Mouse (Mus musculus): ENCODE data around the gene Pdia4. TPM values are rescaled to one million over a fixed set of nuclear protein-coding genes. Genes with fewer than 3 reads are reported as not detected.
"Not testable (repeated sequence)": the region's sequence is repeated elsewhere in the genome, so short reads cannot be mapped to it uniquely, and the experiment has no call there.

Pdia4 gene
- polyA plus RNA-seq, 1 experiment from 2014 or later = 262 TPM

DNA sequence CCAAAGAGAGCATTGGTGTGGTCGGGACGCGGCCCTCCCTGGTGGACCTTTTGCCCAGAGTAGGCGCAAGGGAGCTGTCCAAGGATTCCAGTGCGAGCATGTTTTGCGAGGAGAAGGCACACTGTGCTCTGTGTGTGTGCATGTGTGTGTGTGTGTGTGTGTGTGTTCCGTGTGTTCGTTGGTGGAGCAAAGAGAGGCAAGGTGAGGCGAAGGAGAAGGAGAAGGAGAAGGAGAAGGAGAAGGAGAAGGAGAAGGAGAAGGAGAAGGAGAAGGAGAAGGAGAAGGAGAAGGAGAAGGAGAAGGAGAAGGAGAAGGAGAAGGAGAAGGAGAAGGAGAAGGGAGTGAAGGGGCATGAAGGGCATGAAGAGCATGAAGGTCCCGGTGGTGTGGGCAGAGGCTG is 50.5 kb downstream of the Pdia4 start:
- WGBS = 70% methylated on average over 9 of the region's 10 CpGs
- not testable (repeated sequence) for ATAC-seq (ENCODE audit: low read depth)

DNA sequence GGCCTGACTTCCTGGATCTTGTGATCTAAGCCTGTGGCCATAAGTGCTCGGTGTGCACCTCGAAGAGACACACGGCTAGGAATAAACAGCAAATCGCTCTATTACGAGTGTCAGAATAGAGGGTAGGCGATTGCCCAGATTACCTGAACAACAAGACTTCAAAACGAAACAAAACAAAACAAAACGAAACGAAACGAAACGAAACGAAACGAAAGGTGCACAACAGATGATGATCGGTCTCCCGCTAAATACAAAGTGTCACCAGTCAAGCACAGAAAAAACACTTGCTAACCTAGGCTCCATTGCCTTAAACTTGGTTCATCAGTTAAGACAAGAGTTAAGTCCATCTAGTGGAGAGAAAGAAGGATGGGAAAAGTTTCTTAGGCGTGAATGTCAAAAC is 53.8 kb downstream of the Pdia4 start:
- not testable (repeated sequence) for H3K9ac ChIP-seq (ENCODE audit: low read depth, low read length); ATAC-seq (ENCODE audit: low read depth); H3K36me3 ChIP-seq (ENCODE audit: control insufficient read depth, insufficient read depth, low read length); H3K4me3 ChIP-seq (ENCODE audit: low read depth, low read length); H3K9me3 ChIP-seq (ENCODE audit: control insufficient read depth, low read length); H3K27ac ChIP-seq (replicated peaks; ENCODE audit: low read depth, low read length); H3K4me2 ChIP-seq (ENCODE audit: low read depth, low read length); H3K27me3 ChIP-seq (replicated peaks; ENCODE audit: control insufficient read depth, insufficient read depth, low read length); DNase-seq (ENCODE audit: low spot score); H3K4me1 ChIP-seq (ENCODE audit: control insufficient read depth, insufficient read depth, low read length)
- WGBS = 78% methylated on average over 13 of the region's 16 CpGs

More for the DNA sequence above, 50.5 kb downstream of the Pdia4 start:
- H3K9me3 ChIP-seq (ENCODE audit: control insufficient read depth, low read length); H3K36me3 ChIP-seq (ENCODE audit: control insufficient read depth, insufficient read depth, low read length); H3K27me3 ChIP-seq (replicated peaks; ENCODE audit: control insufficient read depth, insufficient read depth, low read length); H3K4me3 ChIP-seq (ENCODE audit: low read depth, low read length); H3K27ac ChIP-seq (replicated peaks; ENCODE audit: low read depth, low read length); DNase-seq (ENCODE audit: low spot score); H3K4me2 ChIP-seq (ENCODE audit: low read depth, low read length); H3K9ac ChIP-seq (ENCODE audit: low read depth, low read length); H3K4me1 ChIP-seq (ENCODE audit: control insufficient read depth, insufficient read depth, low read length): not testable (repeated sequence)

DNA sequence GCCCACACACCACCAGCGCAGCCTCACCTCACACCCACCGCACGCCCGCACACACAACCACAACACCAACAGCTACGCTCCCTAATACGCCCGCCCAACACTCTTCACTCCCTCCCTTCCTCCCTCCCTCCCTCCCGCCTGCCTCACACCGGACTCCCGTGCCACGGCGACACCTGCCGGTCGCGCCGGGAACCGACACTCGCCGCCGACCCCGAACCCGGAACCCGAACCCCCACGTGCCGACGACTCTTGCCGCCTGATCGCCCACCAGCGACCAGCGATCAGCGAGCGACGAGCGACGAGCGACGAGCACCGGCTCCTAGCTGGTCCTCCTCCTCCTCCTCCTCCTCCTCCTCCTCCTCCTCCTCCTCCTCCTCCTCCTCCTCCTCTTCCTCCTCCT is 55.4 kb downstream of the Pdia4 start:
- ATAC-seq (ENCODE audit: low read depth) = not testable (repeated sequence)

DNA sequence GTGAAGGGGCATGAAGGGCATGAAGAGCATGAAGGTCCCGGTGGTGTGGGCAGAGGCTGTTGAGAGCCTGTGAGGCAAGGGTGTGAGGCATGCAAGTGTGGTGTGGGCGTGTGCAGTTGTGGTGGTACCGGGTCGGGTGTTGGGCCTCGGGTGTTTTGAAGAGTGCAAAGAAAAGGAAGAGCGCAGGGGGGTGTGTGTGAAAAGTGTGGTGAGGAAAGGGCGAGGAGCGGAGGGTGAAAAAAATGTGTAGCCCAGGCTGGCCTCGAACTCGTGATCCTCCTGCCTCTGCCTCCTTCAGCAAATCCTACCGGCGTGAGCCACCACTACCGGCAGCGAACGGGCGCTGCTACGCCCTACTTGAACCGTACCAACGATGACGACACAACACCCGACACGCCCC is 55.8 kb downstream of the Pdia4 start:
- H3K9ac ChIP-seq (ENCODE audit: low read depth, low read length); H3K9me3 ChIP-seq (ENCODE audit: control insufficient read depth, low read length); H3K27ac ChIP-seq (replicated peaks; ENCODE audit: low read depth, low read length); DNase-seq (ENCODE audit: low spot score); ATAC-seq (ENCODE audit: low read depth); H3K4me3 ChIP-seq (ENCODE audit: low read depth, low read length); H3K4me2 ChIP-seq (ENCODE audit: low read depth, low read length); H3K27me3 ChIP-seq (replicated peaks; ENCODE audit: control insufficient read depth, insufficient read depth, low read length); H3K4me1 ChIP-seq (ENCODE audit: control insufficient read depth, insufficient read depth, low read length); H3K36me3 ChIP-seq (ENCODE audit: control insufficient read depth, insufficient read depth, low read length): not testable (repeated sequence)
- WGBS = 11% methylated on average over 4 of the region's 22 CpGs

More for the DNA sequence above, 55.4 kb downstream of the Pdia4 start:
- 6% methylated on average over 15 of the region's 38 CpGs for WGBS
- H3K9ac ChIP-seq (ENCODE audit: low read depth, low read length); H3K9me3 ChIP-seq (ENCODE audit: control insufficient read depth, low read length); H3K4me1 ChIP-seq (ENCODE audit: control insufficient read depth, insufficient read depth, low read length); H3K27ac ChIP-seq (replicated peaks; ENCODE audit: low read depth, low read length); H3K27me3 ChIP-seq (replicated peaks; ENCODE audit: control insufficient read depth, insufficient read depth, low read length); H3K36me3 ChIP-seq (ENCODE audit: control insufficient read depth, insufficient read depth, low read length); DNase-seq (ENCODE audit: low spot score): not testable (repeated sequence)
- Histone ChIP-seq H3K4me3 (ENCODE audit: low read depth, low read length) (peak overlapping the region; percentile 20; the same call in 1 of the 2 replicates), H3K4me2 (ENCODE audit: low read depth, low read length) (peak overlapping the region; percentile 38)

DNA sequence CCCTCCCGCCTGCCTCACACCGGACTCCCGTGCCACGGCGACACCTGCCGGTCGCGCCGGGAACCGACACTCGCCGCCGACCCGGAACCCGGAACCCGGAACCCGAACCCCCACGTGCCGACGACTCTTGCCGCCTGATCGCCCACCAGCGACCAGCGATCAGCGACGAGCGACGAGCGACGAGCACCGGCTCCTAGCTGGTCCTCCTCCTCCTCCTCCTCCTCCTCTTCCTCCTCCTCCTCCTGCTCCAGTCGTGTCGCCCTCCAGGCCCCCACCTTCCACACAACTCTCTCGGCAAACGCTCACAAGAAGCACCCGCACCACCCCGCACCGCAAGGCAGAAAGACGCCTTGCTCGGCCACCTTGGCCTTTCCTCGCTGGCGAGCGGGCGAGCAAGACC is 60.1 kb downstream of the Pdia4 start:
- H3K9ac ChIP-seq (ENCODE audit: low read depth, low read length); ATAC-seq (ENCODE audit: low read depth); H3K27ac ChIP-seq (replicated peaks; ENCODE audit: low read depth, low read length); H3K4me1 ChIP-seq (ENCODE audit: control insufficient read depth, insufficient read depth, low read length); H3K27me3 ChIP-seq (replicated peaks; ENCODE audit: control insufficient read depth, insufficient read depth, low read length); DNase-seq (ENCODE audit: low spot score); H3K4me3 ChIP-seq (ENCODE audit: low read depth, low read length); H3K9me3 ChIP-seq (ENCODE audit: control insufficient read depth, low read length); H3K4me2 ChIP-seq (ENCODE audit: low read depth, low read length); H3K36me3 ChIP-seq (ENCODE audit: control insufficient read depth, insufficient read depth, low read length): not testable (repeated sequence)
- 3% methylated on average over 9 of the region's 44 CpGs for WGBS

DNA sequence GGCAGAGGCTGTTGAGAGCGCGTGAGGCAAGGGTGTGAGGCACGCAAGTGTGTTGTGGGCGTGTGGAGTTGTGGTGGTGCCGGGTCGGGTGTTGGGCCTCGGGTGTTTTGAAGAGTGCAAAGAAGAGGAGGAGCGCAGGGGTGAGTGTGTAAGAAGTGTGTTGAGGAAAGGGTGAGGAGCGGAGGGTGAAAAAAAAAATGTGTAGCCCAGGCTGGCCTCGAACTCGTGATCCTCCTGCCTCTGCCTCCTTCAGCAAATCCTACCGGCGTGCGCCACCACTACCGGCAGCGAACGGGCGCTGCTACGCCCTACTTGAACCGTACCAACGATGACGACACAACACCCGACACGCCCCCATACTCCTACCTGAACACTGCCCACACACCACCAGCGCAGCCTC is 64.9 kb downstream of the Pdia4 start:
- 0 out of 2 replicates have a peak overlapping the region, but pooled peaks have one; percentile 7 for H3K4me3 ChIP-seq (ENCODE audit: low read depth, low read length)
- DNase-seq (ENCODE audit: low spot score); ATAC-seq (ENCODE audit: low read depth); H3K27me3 ChIP-seq (replicated peaks; ENCODE audit: control insufficient read depth, insufficient read depth, low read length); H3K4me1 ChIP-seq (ENCODE audit: control insufficient read depth, insufficient read depth, low read length); H3K9me3 ChIP-seq (ENCODE audit: control insufficient read depth, low read length); H3K36me3 ChIP-seq (ENCODE audit: control insufficient read depth, insufficient read depth, low read length); H3K9ac ChIP-seq (ENCODE audit: low read depth, low read length); H3K27ac ChIP-seq (replicated peaks; ENCODE audit: low read depth, low read length): not testable (repeated sequence)
- peak overlapping the region; percentile 31 for H3K4me2 ChIP-seq (ENCODE audit: low read depth, low read length)
- WGBS = 8% methylated on average over 7 of the region's 25 CpGs

DNA sequence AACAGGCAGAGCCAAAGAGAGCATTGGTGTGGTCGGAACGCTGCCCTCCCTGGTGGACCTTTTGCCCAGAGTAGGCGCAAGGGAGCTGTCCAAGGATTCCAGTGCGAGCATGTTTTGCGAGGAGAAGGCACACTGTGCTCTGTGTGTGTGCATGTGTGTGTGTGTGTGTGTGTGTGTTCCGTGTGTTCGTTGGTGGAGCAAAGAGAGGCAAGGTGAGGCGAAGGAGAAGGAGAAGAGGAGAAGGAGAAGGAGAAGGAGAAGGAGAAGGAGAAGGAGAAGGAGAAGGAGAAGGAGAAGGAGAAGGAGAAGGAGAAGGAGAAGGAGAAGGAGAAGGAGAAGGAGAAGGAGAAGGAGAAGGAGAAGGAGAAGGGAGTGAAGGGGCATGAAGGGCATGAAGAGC is 65.3 kb downstream of the Pdia4 start:
- H3K9me3 ChIP-seq (ENCODE audit: control insufficient read depth, low read length) = not testable (repeated sequence)
- WGBS = 83% methylated on average over 3 of the region's 8 CpGs

More for the DNA sequence above, 65.3 kb downstream of the Pdia4 start:
- ATAC-seq (ENCODE audit: low read depth); H3K4me3 ChIP-seq (ENCODE audit: low read depth, low read length); H3K27ac ChIP-seq (replicated peaks; ENCODE audit: low read depth, low read length); H3K27me3 ChIP-seq (replicated peaks; ENCODE audit: control insufficient read depth, insufficient read depth, low read length); H3K4me2 ChIP-seq (ENCODE audit: low read depth, low read length); DNase-seq (ENCODE audit: low spot score); H3K4me1 ChIP-seq (ENCODE audit: control insufficient read depth, insufficient read depth, low read length); H3K36me3 ChIP-seq (ENCODE audit: control insufficient read depth, insufficient read depth, low read length); H3K9ac ChIP-seq (ENCODE audit: low read depth, low read length): not testable (repeated sequence)

MicroRNA genes within 50 kb of the gene (microRNA counts, 519-probe panel; counts per million panel counts)
- 19.3 counts per million for microRNA mmu-miR-704

Small RNA genes within 50 kb of the gene (microRNA-seq; reads per million reads assigned to microRNA genes)
- not detected for gene Mir704 (ENCODE audit: borderline number of aligned reads)

Other genes starting within 250 kb of the Pdia4 start
- gene Ezh2, start 218.1 kb downstream of the Pdia4 start, polyA plus RNA-seq (2014; fragmentation: Nextera tagmentation; extraction: Ambion mirVana) = 71.1 and 72.8 TPM in 2 replicates
- 1.9 and 2.4 TPM in 2 replicates for gene Zfp786, start 17.4 kb upstream of the Pdia4 start, polyA plus RNA-seq (2014; fragmentation: Nextera tagmentation; extraction: Ambion mirVana)
- gene Zfp398, start 22.2 kb upstream of the Pdia4 start, polyA plus RNA-seq (2014; fragmentation: Nextera tagmentation; extraction: Ambion mirVana) = 8.0 and 8.1 TPM in 2 replicates
- 13.6 and 15.7 TPM in 2 replicates for gene Zfp282, start 63.8 kb upstream of the Pdia4 start, polyA plus RNA-seq (2014; fragmentation: Nextera tagmentation; extraction: Ambion mirVana)
- gene Zfp212, start 107.0 kb upstream of the Pdia4 start, polyA plus RNA-seq (2014; fragmentation: Nextera tagmentation; extraction: Ambion mirVana) = 12.5 and 13.6 TPM in 2 replicates
- gene Zfp956, start 140.0 kb upstream of the Pdia4 start, polyA plus RNA-seq (2014; fragmentation: Nextera tagmentation; extraction: Ambion mirVana) = 9.4 and 11.4 TPM in 2 replicates
- 7.5 and 9.1 TPM in 2 replicates for gene Zfp777, start 235.5 kb upstream of the Pdia4 start, polyA plus RNA-seq (2014; fragmentation: Nextera tagmentation; extraction: Ambion mirVana)